Mouse (Mus musculus): ENCODE results near the gene Stx8.

Stx8 gene

GRCm38 (mm10) chr11:67975252-67975651, 9.3 kb downstream of the Stx8 start:
- no peak for DNase-seq (ENCODE audit: low spot score in 2 of 2)

- DNase-seq (ENCODE audit: low spot score in 2 of 2): no peak
Observed at GRCm38 (mm10) chr11:67983564-67983963, 17.6 kb downstream of the Stx8 start.

- DNase-seq (ENCODE audit: low spot score in 2 of 2): no peak
Observed at GRCm38 (mm10) chr11:67991240-67991639, 25.2 kb downstream of the Stx8 start.

GRCm38 (mm10) chr11:67995965-67996364, 30.0 kb downstream of the Stx8 start:
- no peak for DNase-seq (ENCODE audit: low spot score in 2 of 2)

GRCm38 (mm10) chr11:67998905-67999304, 32.9 kb downstream of the Stx8 start:
- DNase-seq (ENCODE audit: low spot score in 2 of 2): no peak

- DNase-seq (ENCODE audit: low spot score in 2 of 2): no peak
Observed at GRCm38 (mm10) chr11:67999629-68000028, 33.6 kb downstream of the Stx8 start.

GRCm38 (mm10) chr11:68004191-68004590, 38.2 kb downstream of the Stx8 start:
- peak; percentile 27 to 67 for DNase-seq (ENCODE audit: low spot score in 2 of 2)

- no peak for DNase-seq (ENCODE audit: low spot score in 2 of 2)
Observed at GRCm38 (mm10) chr11:68006216-68006789, 40.3 kb downstream of the Stx8 start.

GRCm38 (mm10) chr11:68007645-68008044, 41.7 kb downstream of the Stx8 start:
- DNase-seq (ENCODE audit: low spot score in 2 of 2): no peak

- no peak for DNase-seq (ENCODE audit: low spot score in 2 of 2)
Observed at GRCm38 (mm10) chr11:68009377-68009776, 43.4 kb downstream of the Stx8 start.

GRCm38 (mm10) chr11:68012207-68012606, 46.2 kb downstream of the Stx8 start:
- no peak for DNase-seq (ENCODE audit: low spot score in 2 of 2)

- no peak for DNase-seq (ENCODE audit: low spot score in 2 of 2)
Observed at GRCm38 (mm10) chr11:68018191-68018590, 52.2 kb downstream of the Stx8 start.

- no peak for DNase-seq (ENCODE audit: low spot score in 2 of 2)
Observed at GRCm38 (mm10) chr11:68019156-68019555, 53.2 kb downstream of the Stx8 start.

- DNase-seq (ENCODE audit: low spot score in 2 of 2): no peak
Observed at GRCm38 (mm10) chr11:68021976-68022375, 56.0 kb downstream of the Stx8 start.

- DNase-seq (ENCODE audit: low spot score in 2 of 2): peak; percentile 54 to 81
Observed at GRCm38 (mm10) chr11:68022895-68023294, 56.9 kb downstream of the Stx8 start.

- DNase-seq (ENCODE audit: low spot score in 2 of 2): no peak
Observed at GRCm38 (mm10) chr11:68023811-68024369, 57.9 kb downstream of the Stx8 start.

- no peak for DNase-seq (ENCODE audit: low spot score in 2 of 2)
Observed at GRCm38 (mm10) chr11:68026590-68026989, 60.6 kb downstream of the Stx8 start.

GRCm38 (mm10) chr11:68029079-68029478, 63.1 kb downstream of the Stx8 start:
- no peak for DNase-seq (ENCODE audit: low spot score in 2 of 2)

- DNase-seq (ENCODE audit: low spot score in 2 of 2): peak; percentile 23 to 33
Observed at GRCm38 (mm10) chr11:68029871-68030270, 63.9 kb downstream of the Stx8 start.

- DNase-seq (ENCODE audit: low spot score in 2 of 2): peak; percentile 82 to 89
Observed at GRCm38 (mm10) chr11:68030771-68031170, 64.8 kb downstream of the Stx8 start.

- DNase-seq (ENCODE audit: low spot score in 2 of 2): no peak
Observed at GRCm38 (mm10) chr11:68032448-68032847, 66.5 kb downstream of the Stx8 start.

GRCm38 (mm10) chr11:68033331-68033926, 67.4 kb downstream of the Stx8 start:
- DNase-seq (ENCODE audit: low spot score in 2 of 2): no peak

- no peak for DNase-seq (ENCODE audit: low spot score in 2 of 2)
Observed at GRCm38 (mm10) chr11:68034422-68034821, 68.4 kb downstream of the Stx8 start.

Measured in heart, adult 9 months (tissue).